ENCODE assay signal across 7 mouse cellular contexts in the genomic region with DNA sequence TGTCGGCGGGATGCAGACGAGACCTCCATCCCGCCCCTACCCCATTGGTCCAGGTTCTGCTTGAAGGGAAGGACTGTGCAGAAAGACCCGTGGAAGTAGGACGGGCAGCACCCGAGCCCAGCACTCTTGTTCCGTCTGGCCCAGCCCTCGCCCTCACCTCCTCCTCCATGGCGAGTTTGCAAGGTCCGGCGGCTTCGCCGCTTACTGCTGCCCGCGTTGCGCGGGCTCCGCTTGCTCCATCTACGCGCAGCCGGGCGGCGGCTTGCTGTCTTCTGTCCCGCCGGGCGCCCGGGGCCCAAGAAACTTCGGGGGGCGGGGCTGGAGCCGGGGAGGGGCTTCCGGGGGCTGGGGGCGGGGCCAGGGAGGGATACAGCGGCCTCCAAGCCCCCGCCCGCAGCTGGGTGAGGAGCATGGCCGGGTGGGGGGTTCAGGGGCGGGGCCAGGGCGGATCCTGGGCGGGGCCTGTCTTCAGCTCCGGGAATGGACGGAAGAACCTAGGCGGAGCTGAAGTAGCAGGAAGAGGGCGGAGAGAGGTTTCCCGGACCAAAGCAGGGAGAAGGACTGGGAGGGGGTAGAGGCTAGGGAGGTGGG. TPM values are rescaled to one million over a fixed set of nuclear protein-coding genes. Genes with fewer than 3 reads are reported as not detected.
A peak's percentile ranks its signal among the peaks of the same experiment; 100 is the strongest.
DNase-seq lines count a peak whose midpoint lies in the region; ATAC-seq and TF ChIP-seq lines count a peak whose summit lies in the region.

A gene (minus strand): TSS at position 260 of the 591 bp plus-strand sequence.

- intact Hi-C loops in gastrocnemius, postnatal 36 days (cut with DNase I), result no loop called here
- intact Hi-C loops in left cerebral cortex, postnatal 4 days (cut with DNase I), result loop anchor here (2.0 kb wide), 1 partner anchor 57 kb away; no protein-coding TSS in a partner anchor

- peak within 1 kb of the TSS; percentile 63 for H3K4me3 ChIP-seq in intestine, embryonic 15.5 days (replicated peaks)
- peak within 1 kb of the TSS; percentile 58 for H3K4me3 ChIP-seq in midbrain, embryonic 12.5 days
- H3K4me3 ChIP-seq in small intestine, adult 2 months (ENCODE audit: low read depth, low read length), result peak within 1 kb of the TSS; percentile 92

- no peaks in the 10 kb centered on the region for H3K27me3 ChIP-seq in intestine, embryonic 15.5 days (replicated peaks)
- no peaks in the 10 kb centered on the region for H3K27me3 ChIP-seq in midbrain, embryonic 12.5 days
- no peaks in the 10 kb centered on the region for H3K27me3 ChIP-seq in small intestine, adult 2 months (ENCODE audit: control insufficient read depth, insufficient read depth, low read length)

- peak within 1 kb of the TSS; percentile 80 for H3K27ac ChIP-seq in intestine, embryonic 15.5 days
- H3K27ac ChIP-seq in midbrain, embryonic 12.5 days (replicated peaks), result peak within 1 kb of the TSS; percentile 79
- peak within 1 kb of the TSS; percentile 60 for H3K27ac ChIP-seq in small intestine, adult 2 months (ENCODE audit: insufficient read depth, low read depth, low read length)

- no peaks in the 10 kb centered on the region for H3K9me3 ChIP-seq in intestine, embryonic 15.5 days
- no peaks in the 10 kb centered on the region for H3K9me3 ChIP-seq in midbrain, embryonic 12.5 days

- WGBS in intestine, embryonic 15.5 days, result under 1% methylated on average over 44 of the region's 45 CpGs
- WGBS in midbrain, embryonic 12.5 days, result under 1% methylated on average over 42 of the region's 45 CpGs
- under 1% methylated on average over 45 of the region's 45 CpGs for WGBS in small intestine, adult 2 months

- H3K9ac ChIP-seq in intestine, embryonic 15.5 days, result peak within 1 kb of the TSS; percentile 73
- H3K9ac ChIP-seq in midbrain, embryonic 12.5 days (replicated peaks), result peak within 1 kb of the TSS; percentile 65

- peak; percentile 93 for ATAC-seq in intestine, embryonic 15.5 days
- peak; percentile 93 for ATAC-seq in midbrain, embryonic 12.5 days (ENCODE audit: low FRiP score, low read depth)

- TF ChIP-seq POLR2A in small intestine, adult 2 months (IDR thresholded peaks at IDR 0.05; ENCODE audit: low read depth, low read length), result peak; percentile 97

- TF ChIP-seq CTCF in small intestine, adult 2 months (IDR thresholded peaks at IDR 0.05; ENCODE audit: extremely low read depth, insufficient read length, insufficient replicate concordance, low read depth, low read length), result no peak

- H3K4me1 ChIP-seq in intestine, embryonic 15.5 days (replicated peaks), result peaks cover 47% of the 10 kb centered on the region
- H3K4me1 ChIP-seq in midbrain, embryonic 12.5 days, result peaks cover 42% of the 10 kb centered on the region
- peaks cover 10% of the 10 kb centered on the region; the same call in 1 of the 2 replicates for H3K4me1 ChIP-seq in small intestine, adult 2 months (ENCODE audit: control insufficient read depth, insufficient read depth, insufficient read length, low read length)

- H3K4me2 ChIP-seq in intestine, embryonic 15.5 days (replicated peaks), result peak within 1 kb of the TSS; percentile 87
- H3K4me2 ChIP-seq in midbrain, embryonic 12.5 days (replicated peaks), result peak within 1 kb of the TSS; percentile 66

- DNase-seq in adrenal gland, adult 2 months, result peak; percentile 97
- peak; percentile 97 for DNase-seq in embryo, embryonic 11 days
- peak; percentile 86 to 93 for DNase-seq in gastrocnemius, postnatal 36 days
- DNase-seq in left cerebral cortex, postnatal 4 days, result peak; percentile 97

- no peaks in the 10 kb centered on the region for H3K36me3 ChIP-seq in intestine, embryonic 15.5 days
- no peaks in the 10 kb centered on the region for H3K36me3 ChIP-seq in midbrain, embryonic 12.5 days
- H3K36me3 ChIP-seq in small intestine, adult 2 months (ENCODE audit: control insufficient read depth, insufficient read depth, low read length), result no peaks in the 10 kb centered on the region

RNA-seq across cellular contexts. Expression of the gene that starts here (rescaled TPM):
- total RNA-seq in adrenal gland, adult 2 months (2021), result 10 to 100 TPM; 49.9 to 61.0 TPM
- polyA plus RNA-seq in adrenal gland, adult 2 months (2012; rRNA removed), result 48.8 and 61.6 TPM in 2 replicates
- total RNA-seq in gastrocnemius, postnatal 36 days (2021), result 1 to 10 TPM; 5.2 to 5.9 TPM
- polyA plus RNA-seq in intestine, embryonic 15.5 days (2015; fragmentation: Nextera tagmentation; extraction: Ambion mirVana), result 11.0 and 11.2 TPM in 2 replicates
- 1 to 10 TPM; 6.1 to 7.0 TPM for total RNA-seq in left cerebral cortex, postnatal 4 days (2021)
- polyA plus RNA-seq in midbrain, embryonic 12.5 days (2016; fragmentation: Nextera tagmentation; extraction: Ambion mirVana), result 10.0 and 10.6 TPM in 2 replicates
- 6.3 and 9.7 TPM in 2 replicates for polyA plus RNA-seq in small intestine, adult 2 months (2012; rRNA removed)

Comparison
In these comparisons a context has a peak if more than half of its experiments do, and no peak if none do; other contexts are left out.
1. Peak in every context shown above with its lines: DNase-seq, ATAC-seq, H3K4me3 ChIP-seq and H3K27ac ChIP-seq.
2. RNA of the gene that starts here (total RNA-seq): 49.9 to 61.0 TPM in adrenal gland, adult 2 months; 6.1 to 7.0 TPM in left cerebral cortex, postnatal 4 days and 5.2 to 5.9 TPM in gastrocnemius, postnatal 36 days; every median in the first group is over 4 times any median in the second.